Mouse (Mus musculus) gastrocnemius, postnatal 36 days (tissue): ENCODE measurements around the gene Atg4b. TPM values are rescaled to one million over a fixed set of nuclear protein-coding genes. Genes with fewer than 3 reads are reported as not detected.
"Not testable (repeated sequence)": the region's sequence is repeated elsewhere in the genome, so short reads cannot be mapped to it uniquely, and the experiment has no call there.

Source experiments
- DNase-seq, 2 experiments: peaks; one replicate each; pipeline ENCODE4 v3.0.0; 2022
- intact Hi-C: fragments of 180-260 bp; cut with DNase I; formaldehyde crosslinking; loops from one replicate; pipeline ENCODE4 v1.15.1; 2025
- total RNA-seq, 2 experiments: library from RNA; stranded (reverse); gene quantifications; 2 replicates each; pipeline ENCODE4 v1.2.3; 2021

Gene Atg4b
- total RNA-seq, 2 experiments from 2014 or later, result 27.0 to 28.5 TPM

DNA sequence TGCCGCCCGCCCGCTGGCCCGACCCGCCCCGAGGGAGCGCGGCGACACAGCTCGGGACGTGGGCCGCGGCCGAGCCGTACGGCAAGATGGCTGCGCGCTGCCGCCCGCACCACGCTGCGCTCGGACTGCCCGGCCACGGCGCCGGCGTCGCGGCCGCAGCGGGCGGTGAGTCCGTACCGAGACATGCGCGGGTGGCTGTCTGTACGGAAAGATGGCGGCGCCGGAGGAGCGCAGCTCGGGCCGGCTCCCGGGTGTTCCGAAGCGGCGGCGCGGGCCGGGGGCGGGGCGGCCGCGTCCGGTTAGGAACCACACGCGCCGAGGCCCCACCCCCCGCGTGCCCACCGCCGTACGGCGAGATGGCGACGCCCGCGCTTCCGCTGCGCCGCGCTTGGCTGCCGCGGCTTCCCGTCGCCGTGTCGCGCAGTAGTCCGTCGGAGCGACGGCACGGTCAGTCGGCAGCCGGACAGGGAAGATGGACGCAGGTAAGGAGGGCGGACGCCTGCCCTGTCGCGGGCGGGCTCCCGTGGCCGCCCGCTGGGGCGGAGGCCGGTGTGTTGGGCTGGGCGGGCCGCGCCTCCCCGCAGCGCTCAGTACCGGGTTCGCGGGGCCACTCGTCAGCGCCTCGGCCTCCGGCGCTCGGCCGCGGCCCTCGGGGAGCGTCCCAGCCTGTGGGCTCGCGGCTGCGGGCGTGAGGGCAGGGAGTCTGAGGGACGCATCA, 3.4 kb downstream of the Atg4b start, which contains the start of gene Thap4:
TSS of gene Thap4 (minus strand) at position 292 of the 718 bp plus-strand sequence.
- DNase-seq, result peak; percentile 88 to 90
- intact Hi-C loops, result no loop called here

DNA sequence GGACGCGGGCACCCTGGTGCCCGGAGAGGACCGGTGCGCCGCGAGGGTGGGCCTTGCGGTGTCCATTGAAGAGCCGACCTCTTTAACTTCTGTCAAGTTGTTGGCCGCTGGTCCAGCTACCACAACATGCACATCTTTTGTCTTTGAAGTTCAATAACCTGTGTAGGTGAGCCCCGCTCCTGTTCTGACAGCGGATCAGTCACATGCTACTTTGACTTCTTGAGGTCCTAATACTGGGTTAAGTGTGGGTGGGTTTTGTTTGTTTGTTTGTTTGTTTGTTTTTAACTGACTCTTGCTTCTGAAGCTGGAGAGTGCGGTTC, 4.0 kb downstream of the Atg4b start:
- intact Hi-C loops, result no loop called here

DNA sequence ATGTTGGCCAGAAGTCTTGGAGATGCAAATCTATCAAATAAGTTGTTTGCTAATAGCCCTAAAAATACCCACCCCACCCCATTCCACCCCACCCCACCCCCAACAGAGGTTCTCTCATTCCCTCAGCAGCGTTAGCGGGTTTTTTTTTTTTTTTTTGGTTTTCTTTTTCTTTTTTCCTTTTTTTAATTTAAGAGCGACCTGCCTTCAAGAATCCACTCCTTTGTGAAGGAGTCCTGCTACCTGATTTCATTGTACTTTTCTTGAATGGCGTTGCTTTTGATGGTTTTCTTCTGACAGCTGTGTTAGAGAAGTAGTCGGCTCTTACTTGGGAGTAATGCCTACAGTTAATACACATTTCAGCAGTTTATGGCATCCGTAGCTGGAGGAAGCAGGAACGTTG, 4.3 kb downstream of the Atg4b start:
- intact Hi-C loops, result loop anchor here (2.0 kb wide), 1 partner anchor 45 kb away; the partner anchor contains the start of gene Dtymk
- DNase-seq, result no peak

More for the DNA sequence above, 4.0 kb downstream of the Atg4b start:
- DNase-seq, result no peak

DNA sequence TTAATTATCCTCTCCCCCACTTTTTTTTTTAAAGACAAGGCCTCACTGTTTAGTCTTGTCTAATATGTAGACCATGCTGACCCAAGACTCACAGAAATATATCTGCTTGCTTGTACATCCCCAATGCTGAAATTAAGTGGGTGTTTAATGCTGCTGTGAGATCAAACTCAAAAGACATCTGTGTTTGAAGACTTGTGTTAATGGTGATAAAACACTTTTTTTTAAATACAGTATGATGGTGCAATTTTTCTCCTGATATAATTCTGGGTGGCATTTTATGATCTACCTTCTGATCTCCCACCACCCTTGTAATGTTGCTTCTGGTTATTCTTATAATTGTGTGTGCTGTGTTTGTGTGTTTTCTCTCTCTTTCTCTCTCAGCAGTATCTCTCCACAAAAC, 4.9 kb downstream of the Atg4b start:
- intact Hi-C loops, result loop anchor here (2.0 kb wide), 1 partner anchor 45 kb away; the partner anchor contains the start of gene Dtymk
- no peak for DNase-seq

DNA sequence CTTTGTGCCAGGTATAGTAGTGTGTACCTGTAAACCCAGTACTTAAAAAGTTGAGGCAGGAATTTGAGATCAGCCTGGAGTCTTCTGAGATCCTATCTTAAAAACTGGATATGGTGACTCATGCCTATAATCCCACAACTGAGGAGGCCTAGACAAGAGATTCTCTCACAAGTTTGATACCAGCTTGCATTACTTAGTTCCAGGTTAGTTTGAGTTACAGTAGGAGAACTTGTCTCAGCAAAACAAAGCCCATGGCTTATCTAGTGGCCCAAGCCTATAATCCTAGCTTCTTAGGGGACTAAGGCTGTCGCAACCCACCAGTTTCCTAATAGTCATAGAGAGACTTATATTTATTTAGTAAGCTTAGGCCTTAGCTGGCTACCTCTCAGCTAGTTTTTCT, 8.8 kb downstream of the Atg4b start:
- intact Hi-C loops, result no loop called here
- no peak for DNase-seq

DNA sequence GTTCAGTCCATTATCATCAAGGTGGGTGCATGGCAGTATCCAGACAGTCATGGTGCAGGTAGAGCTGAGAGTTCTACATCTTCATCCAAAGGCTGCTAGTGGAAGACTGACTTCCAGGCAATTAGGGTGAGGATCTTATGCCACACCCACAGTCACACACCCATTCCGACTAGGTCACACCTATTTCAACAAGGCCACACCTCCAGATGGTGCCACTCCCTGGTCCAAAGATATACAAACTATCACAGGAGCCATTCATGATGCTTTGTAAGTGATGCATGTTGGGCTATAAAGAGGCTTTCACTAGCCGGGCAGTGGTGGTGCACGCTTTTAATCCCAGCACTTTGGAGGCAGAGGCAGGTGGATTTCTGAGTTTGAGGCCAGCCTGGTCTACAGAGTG, 12.2 kb downstream of the Atg4b start:
- intact Hi-C loops, DNase-seq: not testable (repeated sequence)

DNA sequence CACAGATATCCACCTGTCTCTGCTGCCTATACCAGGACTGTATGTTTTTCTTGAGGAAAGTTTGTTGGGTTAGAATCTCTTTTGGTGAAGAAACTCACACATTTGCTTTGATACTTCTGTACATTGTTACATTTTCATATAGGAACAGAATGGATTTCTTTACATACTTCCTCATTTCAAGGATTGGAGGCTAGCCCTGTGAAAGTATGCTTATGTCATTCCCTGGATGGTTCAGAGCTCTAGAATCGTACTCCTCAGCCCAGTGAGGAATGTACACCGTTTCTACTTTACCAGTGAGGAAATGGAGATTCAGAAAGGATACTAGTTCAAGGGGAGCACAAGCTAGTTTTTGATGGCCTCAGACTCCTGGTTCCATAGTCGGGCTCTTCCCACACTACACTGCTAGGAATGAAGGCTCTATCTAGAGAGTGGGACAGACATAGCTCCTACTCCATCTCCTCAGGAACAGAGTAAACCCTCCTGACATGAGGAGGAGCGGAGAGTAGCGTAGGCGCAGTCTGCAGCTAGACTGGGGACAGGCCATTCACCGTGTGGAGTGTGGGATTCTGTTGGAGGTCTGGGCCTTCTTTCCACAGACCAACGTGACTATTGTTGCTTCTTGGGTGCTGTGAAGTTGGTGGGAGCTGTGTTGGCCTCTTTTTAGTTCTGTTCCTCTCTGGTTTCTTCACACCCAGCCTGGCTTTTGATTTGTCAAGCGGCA, 13.7 kb downstream of the Atg4b start:
- no peak for DNase-seq
- intact Hi-C loops, result no loop called here

DNA sequence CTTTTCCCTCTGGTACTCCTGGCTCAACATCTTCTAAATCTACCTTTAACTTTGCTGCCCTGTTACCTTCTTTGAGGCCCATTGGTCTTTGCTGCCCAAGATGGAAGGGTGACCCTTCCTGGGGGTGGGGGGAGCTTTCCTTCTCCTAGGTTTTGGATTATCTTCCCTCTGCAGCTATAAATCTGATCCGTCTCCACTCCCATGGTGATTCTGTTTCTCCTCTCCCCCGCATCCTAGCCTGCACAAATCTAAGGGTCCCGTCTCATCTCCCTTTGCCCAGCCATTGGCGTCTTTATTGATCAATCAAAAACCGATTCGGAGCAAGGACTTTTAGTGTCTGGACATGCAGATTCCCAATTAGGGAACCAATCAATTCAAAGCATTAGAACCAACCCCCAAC, 16.3 kb downstream of the Atg4b start:
- intact Hi-C loops, result no loop called here
- no peak for DNase-seq

DNA sequence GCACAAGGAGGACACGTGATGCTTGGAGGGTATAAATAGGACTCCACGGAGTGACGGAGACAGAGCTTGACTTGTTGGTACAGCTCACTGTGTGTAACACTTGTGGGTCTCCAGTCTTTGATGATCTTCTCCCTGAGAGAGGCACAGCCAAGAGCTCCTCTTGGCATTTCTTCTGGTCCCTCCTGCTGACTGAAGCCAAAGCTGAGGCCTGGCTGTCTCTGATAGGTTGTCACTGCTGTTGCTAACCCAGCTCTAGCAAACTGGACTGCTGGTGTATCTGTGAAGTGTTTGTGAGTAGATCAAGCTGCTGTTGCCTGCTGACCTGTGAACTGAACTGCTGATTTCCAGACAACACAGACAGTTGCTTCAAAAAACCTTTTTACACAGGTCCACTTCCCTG, 18.6 kb downstream of the Atg4b start:
- intact Hi-C loops, result no loop called here
- DNase-seq, result no peak

DNA sequence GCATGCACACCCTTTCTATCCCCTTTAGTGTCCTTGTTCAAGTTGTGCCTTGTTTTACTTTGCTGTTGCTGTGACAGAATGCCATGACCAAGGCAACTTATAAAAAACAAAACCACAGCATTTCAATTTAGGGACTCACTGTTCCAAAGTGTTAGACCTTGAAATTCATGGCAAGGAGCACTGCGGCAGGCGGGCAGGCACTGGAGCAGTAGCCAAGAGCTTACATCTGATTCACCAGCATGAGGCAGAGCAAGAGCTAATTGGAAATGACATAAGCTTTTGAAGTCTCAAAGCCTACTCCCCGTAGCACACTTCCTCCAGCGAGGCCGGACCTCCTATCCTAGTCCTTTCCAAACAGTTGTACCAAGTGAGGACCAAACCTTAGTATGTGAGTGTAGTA, 25.4 kb downstream of the Atg4b start:
- intact Hi-C loops, result no loop called here
- DNase-seq, result no peak

DNA sequence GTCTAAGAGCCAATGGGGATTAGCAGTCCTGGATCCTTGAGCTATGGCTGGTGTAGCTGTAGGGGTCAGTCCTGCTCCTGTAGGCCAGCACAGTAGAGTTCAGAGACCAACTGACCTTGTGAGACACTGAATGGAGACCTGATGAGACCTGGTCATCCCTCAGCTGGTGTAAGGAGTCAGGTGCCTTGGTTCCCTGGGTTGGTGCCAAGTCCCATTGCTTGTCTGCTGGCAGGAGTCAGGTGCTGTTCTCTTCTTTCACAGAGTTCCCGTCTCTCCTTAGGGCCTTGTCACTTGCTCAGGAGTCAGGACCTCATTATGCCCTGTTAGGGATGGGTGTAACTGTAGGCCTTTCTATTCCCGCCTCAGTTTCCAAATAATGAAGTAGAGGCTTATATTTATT, 35.6 kb downstream of the Atg4b start:
- DNase-seq, result no peak
- intact Hi-C loops, result no loop called here

DNA sequence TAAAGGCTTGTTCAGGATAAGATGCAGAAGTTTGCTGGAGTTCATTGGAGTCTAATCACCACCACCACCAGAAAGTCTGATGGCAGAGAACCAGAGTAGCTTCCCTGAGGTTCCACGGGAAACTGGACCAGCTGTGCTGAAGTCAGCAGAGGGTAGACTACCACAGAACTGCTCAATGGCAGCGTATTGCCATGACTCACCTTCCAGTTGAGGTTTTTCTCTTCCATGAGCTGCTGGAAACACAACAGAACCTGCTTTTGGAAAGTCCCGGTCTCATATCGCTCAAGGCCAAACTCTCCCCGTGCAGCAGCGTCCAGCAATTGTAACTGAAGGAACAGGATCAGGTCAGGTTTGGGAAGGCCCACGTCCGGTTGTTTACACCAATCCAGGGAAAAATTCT, 43.2 kb downstream of the Atg4b start:
- no peak for DNase-seq
- intact Hi-C loops, result no loop called here

DNA sequence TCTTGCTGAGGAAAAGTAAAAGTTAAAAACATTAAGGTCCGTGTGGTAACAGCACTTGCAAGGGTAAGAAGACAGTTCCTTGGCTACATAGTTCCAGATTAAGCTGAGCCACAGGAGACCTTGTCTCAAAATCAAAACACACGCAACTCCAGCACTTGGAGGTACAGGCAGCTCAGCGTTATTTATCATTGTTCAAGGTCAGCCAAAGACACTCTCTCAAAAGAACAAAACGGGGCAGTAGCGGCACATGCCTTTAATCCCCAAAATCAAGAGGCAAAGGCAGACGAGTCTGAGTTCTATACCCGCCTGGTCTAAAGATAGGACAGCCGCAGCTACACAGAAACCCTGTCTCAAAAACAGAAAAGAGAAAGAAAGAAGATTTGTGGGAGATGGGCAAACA, 44.6 kb downstream of the Atg4b start:
- intact Hi-C loops, result no loop called here
- DNase-seq, result no peak

DNA sequence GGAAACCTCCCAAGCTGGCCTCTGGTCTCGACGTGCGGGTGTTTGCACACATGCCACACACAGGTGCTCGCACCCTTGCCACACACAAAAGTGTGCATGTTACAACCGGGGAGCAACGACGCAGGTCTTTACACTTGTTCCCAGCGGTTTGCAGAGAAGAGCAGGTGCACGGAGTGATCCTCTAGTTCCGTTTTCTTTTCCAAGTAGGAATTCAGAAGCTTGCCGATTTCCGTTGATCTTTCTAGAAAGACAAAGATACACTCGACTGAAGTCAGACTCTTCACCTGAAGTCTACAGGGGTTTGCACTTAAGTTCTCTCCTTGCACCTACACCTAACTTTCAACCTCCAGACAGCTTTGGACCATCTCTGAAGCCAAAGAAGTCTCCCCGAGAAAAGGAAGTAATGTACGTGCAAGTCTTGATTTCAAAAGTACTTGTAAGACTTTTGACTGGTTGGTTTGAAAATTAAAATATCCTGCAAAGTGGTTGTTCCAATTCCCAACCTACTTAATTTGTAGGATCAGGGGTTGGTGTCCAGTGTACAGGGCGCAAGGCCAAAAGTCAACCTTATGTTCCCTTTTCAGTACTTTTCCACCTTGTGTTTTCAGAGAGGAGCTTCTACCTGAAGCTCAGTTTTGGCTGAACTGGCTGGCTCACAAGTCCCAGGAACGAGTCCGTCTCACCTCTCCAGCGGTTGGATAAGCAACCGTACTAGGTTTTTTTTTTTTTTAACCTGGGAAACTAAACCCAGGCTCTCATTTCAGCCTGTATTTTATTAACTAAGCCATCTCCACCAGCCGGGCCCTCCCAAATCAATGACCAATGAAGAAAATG, 49.6 kb downstream of the Atg4b start:
- intact Hi-C loops, result loop anchor here (2.0 to 5.0 kb wide), 2 partner anchors 44 to 134 kb away; no protein-coding TSS in a partner anchor
- no peak for DNase-seq

DNA sequence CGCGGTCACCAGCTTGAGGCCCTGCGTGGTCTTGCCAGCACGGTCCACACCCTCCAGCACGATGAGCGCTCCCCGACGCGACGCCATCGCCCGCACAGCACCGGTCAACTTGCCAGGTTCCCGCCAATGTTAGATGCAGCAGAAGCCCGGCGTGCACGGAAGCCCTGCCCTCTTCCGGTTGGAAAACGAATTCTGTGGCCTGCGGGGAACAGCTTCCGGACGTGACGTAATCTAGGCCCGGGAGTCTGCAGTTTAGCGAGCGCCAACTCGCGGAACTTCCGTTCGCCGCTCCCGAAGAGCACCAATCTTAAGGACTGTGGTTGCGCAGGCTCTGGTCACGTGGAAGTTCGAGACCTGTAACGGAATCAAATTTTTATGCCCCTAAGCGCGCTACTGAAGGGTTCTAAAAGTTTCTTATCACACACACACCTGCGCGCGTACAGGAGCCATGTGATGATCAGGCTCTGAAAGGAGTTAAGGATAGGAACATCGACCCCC, 50.5 kb downstream of the Atg4b start, which contains the start of gene Dtymk:
TSS of gene Dtymk (minus strand) at position 194 of the 498 bp plus-strand sequence.
- intact Hi-C loops, result loop anchor here (2.0 to 5.0 kb wide), 2 partner anchors 45 to 134 kb away; no protein-coding TSS in a partner anchor
- peak; percentile 81 to 88 for DNase-seq

DNA sequence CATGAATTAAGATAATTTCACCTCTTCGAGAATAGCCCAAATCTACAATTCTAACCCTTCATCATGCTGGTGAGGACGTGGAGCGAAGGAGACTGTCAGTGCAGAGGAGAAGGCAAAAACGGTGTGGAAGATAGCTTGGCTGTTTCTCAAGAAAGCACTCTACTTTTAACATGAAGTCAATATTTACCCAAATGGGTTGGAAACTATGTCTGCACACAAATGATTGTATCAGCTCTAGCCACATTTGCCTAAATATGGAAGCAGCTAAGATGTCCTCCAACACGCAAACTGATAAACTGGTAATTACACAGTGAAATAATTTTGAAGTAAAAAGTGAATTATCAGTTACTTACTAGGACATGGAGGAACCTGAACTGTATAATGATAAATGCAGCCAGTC, 51.5 kb downstream of the Atg4b start:
- no peak for DNase-seq
- intact Hi-C loops, result loop anchor here (5.0 kb wide), 1 partner anchor 135 kb away; no protein-coding TSS in a partner anchor

DNA sequence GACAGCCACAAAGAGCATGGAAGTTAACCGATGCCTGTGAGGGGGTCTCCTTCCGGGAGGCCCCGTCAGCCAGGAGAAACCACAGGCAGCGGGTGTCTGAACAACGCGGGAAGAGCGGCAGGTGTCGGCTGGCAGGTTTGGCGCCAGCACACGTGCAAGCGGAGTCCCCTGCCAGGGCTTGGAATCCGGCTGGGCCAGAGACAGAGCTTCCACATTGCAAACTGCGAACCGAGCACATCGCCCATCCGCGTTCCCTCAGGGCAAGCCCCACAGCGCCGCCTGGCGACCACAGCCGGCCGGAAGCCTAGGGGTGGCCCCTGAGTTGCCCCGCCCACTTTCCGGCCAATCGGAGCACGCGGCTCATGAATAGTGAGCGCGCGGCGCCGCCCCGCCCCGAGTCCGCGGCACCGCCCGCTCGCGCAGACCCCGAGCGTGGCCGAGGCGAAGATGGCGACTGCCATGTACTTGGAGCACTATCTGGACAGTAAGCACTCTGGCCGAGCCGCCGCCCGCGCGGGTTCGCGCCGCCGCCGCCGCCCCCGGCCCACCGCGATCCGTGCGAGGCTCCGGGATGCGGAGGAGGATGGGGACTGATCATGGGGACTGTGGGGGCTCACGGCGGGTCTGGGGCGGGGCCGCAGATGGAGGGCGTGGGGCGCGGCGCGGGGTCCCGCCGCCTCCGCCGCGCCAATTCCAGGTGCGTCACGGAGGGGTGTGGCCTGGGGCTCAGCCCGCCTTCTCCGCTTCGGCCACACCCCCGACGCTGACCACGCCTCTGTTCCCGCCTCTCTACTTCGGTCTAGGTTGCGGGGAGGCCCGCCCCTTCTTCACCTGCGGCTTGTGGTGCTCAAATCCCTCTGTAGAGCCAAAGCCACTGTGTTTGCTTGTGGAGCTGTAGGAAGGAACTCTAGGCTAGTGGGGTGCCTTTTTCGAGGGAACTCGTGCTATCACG, 52.5 kb downstream of the Atg4b start, which contains the start of gene Ing5:
TSS of gene Ing5 (plus strand) at position 410 of the 952 bp plus-strand sequence.
- intact Hi-C loops, result loop anchor here (5.0 kb wide), 1 partner anchor 137 kb away; no protein-coding TSS in a partner anchor
- DNase-seq, result peak; percentile 99 to 100

DNA sequence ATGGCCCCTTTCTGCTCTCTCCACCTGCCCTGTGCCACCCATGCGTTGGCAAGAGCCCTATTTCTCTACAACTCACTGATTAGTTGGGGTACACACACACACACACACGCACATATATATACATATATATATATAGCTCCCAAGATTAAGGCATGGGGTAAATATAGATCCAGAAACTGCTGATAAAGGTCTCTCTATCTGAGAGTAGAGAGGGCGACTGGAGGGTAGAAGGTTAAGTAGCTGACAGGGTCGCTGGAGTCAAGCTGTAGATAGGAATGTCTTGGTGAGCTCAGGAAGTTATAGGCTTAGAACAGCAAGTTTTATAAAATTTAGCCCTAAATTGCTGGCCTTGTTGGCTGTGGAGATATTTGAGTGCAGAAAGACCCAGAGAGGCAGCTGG, 53.5 kb downstream of the Atg4b start:
- intact Hi-C loops, result loop anchor here (5.0 kb wide), 1 partner anchor 138 kb away; no protein-coding TSS in a partner anchor
- no peak for DNase-seq

DNA sequence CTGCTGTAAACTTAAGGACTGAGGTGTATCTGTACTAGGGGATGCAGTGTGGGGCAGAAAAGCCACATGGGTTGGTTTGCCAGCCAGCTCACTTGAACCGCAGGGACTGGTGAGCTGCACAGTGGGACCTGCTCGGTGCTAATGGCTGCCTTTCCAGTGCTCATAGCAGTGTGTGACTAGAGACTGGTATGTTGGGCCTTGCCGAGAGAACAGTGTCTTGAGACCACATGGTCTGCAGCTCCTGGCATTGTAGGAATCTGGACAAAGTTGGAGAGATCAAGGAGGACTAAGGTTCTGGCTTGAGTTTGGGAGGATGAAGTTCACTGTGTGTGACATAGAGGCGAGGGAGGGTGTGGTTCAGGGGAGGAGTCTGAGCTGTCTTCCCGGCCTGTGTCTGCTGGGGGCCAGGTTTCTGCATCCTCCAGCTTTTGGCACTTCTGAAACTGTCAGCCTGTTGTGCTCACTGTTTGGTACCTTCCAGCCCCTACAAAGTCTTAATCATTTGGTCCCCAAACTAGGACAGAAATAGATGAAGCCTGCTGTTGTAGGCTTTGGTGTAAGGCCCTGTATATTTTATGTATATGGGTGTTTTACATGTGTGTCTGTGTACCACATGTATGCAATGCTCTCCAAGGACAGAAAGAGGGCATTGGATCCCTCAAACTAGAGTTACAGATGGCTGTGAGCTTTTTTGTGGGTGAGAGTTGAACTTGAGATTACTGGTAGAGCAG, 54.1 kb downstream of the Atg4b start:
- intact Hi-C loops, result no loop called here

More for the DNA sequence above, 54.1 kb downstream of the Atg4b start:
- DNase-seq, result no peak
